Mouse (Mus musculus) forebrain, embryonic 16.5 days (tissue): ENCODE data around the gene Cd3eap. TPM values are rescaled to one million over a fixed set of nuclear protein-coding genes. Genes with fewer than 3 reads are reported as not detected.
A peak's percentile ranks its signal among the peaks of the same experiment; 100 is the strongest.

Experiments
- ATAC-seq: fragments of 200-750 bp; cut with Nextera tagmentation; 2 replicates; pipeline ENCODE4 v1.8.0; 2017; ENCODE audit warnings: mild to moderate bottlenecking, moderate library complexity
- H3K27ac ChIP-seq: fragments of 300-500 bp; sonication (generic); 2 replicates; pipeline ENCODE4 v1.5.1; 2014; ENCODE audit warnings: low read length, control low read depth
- H3K27me3 ChIP-seq: fragments of 300-500 bp; sonication (generic); replicated peaks from 2 replicates; pipeline ENCODE4 v1.6.1; 2014; ENCODE audit warnings: low read length; ENCODE audit not compliant: control insufficient read depth, insufficient read depth
- H3K36me3 ChIP-seq: fragments of 300-500 bp; sonication (generic); 2 replicates; pipeline ENCODE4 v1.6.1; 2014; ENCODE audit not compliant: control insufficient read depth, insufficient read depth
- H3K4me1 ChIP-seq: fragments of 300-500 bp; sonication (generic); replicated peaks from 2 replicates; pipeline ENCODE4 v1.6.1; 2014; ENCODE audit warnings: low read length; ENCODE audit not compliant: control insufficient read depth, insufficient read depth
- H3K4me2 ChIP-seq: fragments of 300-500 bp; sonication (generic); 2 replicates; pipeline ENCODE4 v1.6.1; 2014; ENCODE audit warnings: mild to moderate bottlenecking, low read length, control low read depth
- H3K4me3 ChIP-seq: fragments of 300-500 bp; sonication (generic); replicated peaks from 2 replicates; pipeline ENCODE4 v1.5.1; 2014; ENCODE audit warnings: mild to moderate bottlenecking, low read length, control low read depth
- H3K9ac ChIP-seq: fragments of 300-500 bp; sonication (generic); replicated peaks from 2 replicates; pipeline ENCODE4 v1.6.1; 2014; ENCODE audit warnings: low read depth, low read length, control low read depth
- H3K9me3 ChIP-seq: fragments of 300-500 bp; sonication (generic); 2 replicates; pipeline ENCODE4 v1.6.1; 2016; ENCODE audit warnings: low read length; ENCODE audit not compliant: control insufficient read depth
- WGBS: fragments of 180-500 bp; shearing (Covaris S2); extraction: QIAGEN DNeasy Blood & Tissue Kit; methylation state at CpG from one replicate; pipeline ENCODE4 v1.1.7; 2014; 5-methylcytosine and 5-hydroxymethylcytosine counted together
- polyA plus RNA-seq: library from polyadenylated mRNA; unstranded; fragments of >200 nt; fragmentation: Nextera tagmentation; extraction: Ambion mirVana; gene quantifications from 2 replicates; pipeline ENCODE4 v1.2.1, GENCODE M21; 2015

Gene Cd3eap
- polyA plus RNA-seq, 1 experiment from 2014 or later: 26.4 TPM

DNA sequence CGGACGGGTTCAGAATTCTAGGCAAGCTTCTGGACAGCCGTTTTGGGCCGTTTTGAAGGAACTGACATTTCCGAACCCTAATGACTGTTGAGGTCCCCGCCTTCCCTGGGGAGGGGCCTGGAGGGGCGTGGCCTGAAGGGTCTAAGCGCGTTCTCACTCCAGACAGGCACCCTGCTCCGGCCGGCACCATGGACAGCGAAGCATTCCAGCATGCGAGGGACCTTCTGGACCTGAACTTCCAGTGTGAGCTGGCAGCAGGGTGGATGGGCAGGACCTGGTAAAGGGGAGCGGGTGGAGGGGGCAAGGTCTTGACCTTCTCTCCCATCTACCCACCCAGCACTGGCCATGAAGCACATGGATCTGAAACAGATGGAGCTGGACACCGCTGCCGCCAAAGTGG is 9.1 kb upstream of the Cd3eap start:
- H3K27me3 ChIP-seq: no peaks in the 10 kb centered on the region
- H3K27ac ChIP-seq: no peak overlapping the region
- peaks cover 3% of the 10 kb centered on the region; the same call in 1 of the 2 replicates for H3K4me1 ChIP-seq
- H3K4me3 ChIP-seq: no peak overlapping the region
- H3K36me3 ChIP-seq: no peaks in the 10 kb centered on the region
- H3K9me3 ChIP-seq: no peaks in the 10 kb centered on the region
- H3K9ac ChIP-seq: no peak overlapping the region
- WGBS: 22% methylated on average over 16 of the region's 16 CpGs
- ATAC-seq: no peak
- H3K4me2 ChIP-seq: no peak overlapping the region

DNA sequence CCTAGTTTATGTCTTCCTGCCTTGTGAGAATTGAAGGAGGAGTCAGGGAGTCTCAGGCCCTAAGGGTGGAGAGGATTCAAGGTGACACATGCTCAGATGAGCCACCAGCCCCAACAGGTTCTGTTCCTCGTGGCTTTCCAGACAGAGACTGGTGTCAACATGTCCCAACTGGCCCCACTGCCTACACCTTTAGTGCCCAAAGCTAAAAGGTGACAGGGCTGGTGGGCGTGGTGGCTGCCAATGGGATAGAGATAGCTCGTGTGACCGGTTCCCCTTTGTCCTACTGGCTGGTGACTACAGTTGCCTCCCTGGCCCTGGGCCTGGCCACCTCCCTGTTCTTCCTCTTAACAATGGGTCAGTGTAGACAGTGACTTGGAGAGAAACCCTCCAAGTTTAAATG is 6.1 kb upstream of the Cd3eap start:
- no peaks in the 10 kb centered on the region; the same call in 1 of the 2 replicates for H3K27me3 ChIP-seq
- no peaks in the 10 kb centered on the region for H3K9me3 ChIP-seq
- 81% methylated on average over 4 of the region's 4 CpGs for WGBS
- no peak overlapping the region for H3K4me2 ChIP-seq
- no peaks in the 10 kb centered on the region for H3K36me3 ChIP-seq
- no peak overlapping the region for H3K27ac ChIP-seq
- no peak overlapping the region for H3K9ac ChIP-seq
- H3K4me3 ChIP-seq: no peak overlapping the region
- H3K4me1 ChIP-seq: peaks cover 17% of the 10 kb centered on the region
- ATAC-seq: no peak

DNA sequence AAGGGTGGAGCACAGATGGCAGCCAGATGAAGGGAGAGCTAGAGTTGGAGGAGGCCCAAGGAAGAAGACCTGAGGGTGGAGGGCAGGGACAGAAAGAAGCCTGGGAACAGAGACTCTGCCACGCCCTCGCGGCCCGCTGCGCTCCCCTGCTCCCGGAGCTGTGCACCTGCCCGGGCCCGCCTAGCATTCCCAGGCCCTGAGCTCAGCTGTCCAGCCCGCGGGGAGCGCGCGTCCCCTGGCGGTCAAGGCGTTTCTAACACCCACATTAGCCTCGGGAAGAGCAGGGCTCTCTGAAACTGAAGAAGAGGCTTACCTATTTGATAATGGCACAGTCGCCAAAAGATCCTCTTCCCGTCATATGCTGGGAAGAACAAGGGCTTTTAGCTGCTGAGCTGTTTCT is 4.6 kb upstream of the Cd3eap start:
- Histone ChIP-seq H3K9ac (no peak overlapping the region; the same call in 1 of the 2 replicates), H3K4me1 (peaks cover 20% of the 10 kb centered on the region), H3K36me3 (no peaks in the 10 kb centered on the region), H3K27ac (no peak overlapping the region), H3K4me2 (no peak overlapping the region), H3K4me3 (no peak overlapping the region), H3K9me3 (no peaks in the 10 kb centered on the region), H3K27me3 (no peaks in the 10 kb centered on the region; the same call in 1 of the 2 replicates)
- 2% methylated on average over 18 of the region's 18 CpGs for WGBS
- no peak for ATAC-seq

DNA sequence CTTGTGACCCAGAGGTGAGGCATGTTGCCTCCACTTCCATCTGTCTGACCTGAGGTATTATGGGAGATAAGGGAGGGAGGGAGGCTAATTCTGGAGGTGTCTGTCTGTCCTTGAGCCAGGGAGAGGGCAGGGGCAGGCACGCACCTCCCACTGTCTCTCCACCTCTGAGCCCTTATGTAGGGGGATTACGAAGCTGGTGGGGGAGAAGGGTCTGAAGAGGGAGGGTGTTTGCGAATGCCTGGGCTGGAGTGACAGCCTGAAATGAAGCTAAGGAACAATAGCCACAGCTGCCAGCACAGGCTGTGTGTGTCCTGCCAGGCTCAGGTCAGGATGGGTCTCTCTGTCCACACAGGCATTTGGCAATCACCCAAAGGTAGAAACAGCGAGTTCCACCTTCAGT is 3.0 kb upstream of the Cd3eap start:
- ATAC-seq: no peak
- 19% methylated on average over 4 of the region's 4 CpGs for WGBS
- Histone ChIP-seq H3K4me2 (no peak overlapping the region; the same call in 1 of the 2 replicates), H3K9me3 (no peaks in the 10 kb centered on the region), H3K4me3 (no peak overlapping the region), H3K36me3 (no peaks in the 10 kb centered on the region), H3K27ac (no peak overlapping the region), H3K4me1 (peaks cover 29% of the 10 kb centered on the region), H3K27me3 (no peaks in the 10 kb centered on the region; the same call in 1 of the 2 replicates), H3K9ac (no peak overlapping the region)

DNA sequence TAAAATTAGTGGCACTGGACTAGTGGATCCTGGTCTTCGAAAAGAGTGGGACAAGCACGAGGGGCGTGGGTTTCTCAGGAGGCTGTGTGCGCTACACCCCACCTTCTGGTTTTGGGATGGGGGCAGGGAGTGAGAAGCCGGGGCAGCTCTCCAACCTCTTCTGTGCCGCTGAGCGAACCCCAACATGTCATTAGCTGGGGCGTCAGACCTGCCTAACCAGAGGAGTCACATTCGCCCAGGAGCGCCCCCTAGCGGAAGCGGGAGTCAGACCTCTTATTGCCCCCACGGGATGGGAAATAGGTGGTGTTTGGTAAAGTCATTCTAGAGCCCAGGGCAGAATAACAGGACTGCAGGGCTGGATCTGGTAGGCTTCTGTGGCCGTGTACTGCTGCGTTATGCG is 2.4 kb upstream of the Cd3eap start:
- Histone ChIP-seq H3K27ac (no peak overlapping the region), H3K36me3 (peaks cover 4% of the 10 kb centered on the region; the same call in 1 of the 2 replicates), H3K4me1 (peaks cover 29% of the 10 kb centered on the region), H3K4me3 (peak overlapping the region; percentile 49), H3K4me2 (peak overlapping the region; percentile 96), H3K9me3 (no peaks in the 10 kb centered on the region), H3K9ac (no peak overlapping the region), H3K27me3 (no peaks in the 10 kb centered on the region; the same call in 1 of the 2 replicates)
- ATAC-seq: no peak
- WGBS: 12% methylated on average over 16 of the region's 16 CpGs

DNA sequence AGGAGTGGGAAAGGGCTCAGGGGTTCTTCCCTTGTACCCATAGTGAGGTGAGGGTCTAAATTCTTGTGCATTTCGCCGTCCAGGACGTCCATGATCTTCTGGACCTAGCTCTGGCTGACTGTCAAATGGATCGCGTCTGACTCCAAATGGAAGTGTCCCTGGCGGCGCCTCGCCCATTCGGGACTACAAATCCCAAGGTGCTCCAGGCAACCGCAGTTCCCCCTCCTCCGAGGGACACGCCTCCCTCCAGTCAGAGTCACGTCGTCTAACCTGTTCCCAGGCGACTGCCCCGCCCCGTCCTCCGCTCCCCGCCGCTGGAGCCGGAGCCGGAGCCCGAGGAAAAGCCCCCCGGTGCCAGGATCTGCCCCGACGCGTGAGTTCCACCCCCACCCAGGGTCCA is 1.7 kb upstream of the Cd3eap start:
- Histone ChIP-seq H3K9me3 (no peaks in the 10 kb centered on the region), H3K4me1 (peaks cover 29% of the 10 kb centered on the region), H3K27me3 (no peaks in the 10 kb centered on the region; the same call in 1 of the 2 replicates), H3K4me2 (peak overlapping the region; percentile 96), H3K4me3 (peak overlapping the region; percentile 49), H3K36me3 (peaks cover 7% of the 10 kb centered on the region; the same call in 1 of the 2 replicates), H3K9ac (peak overlapping the region; percentile 68), H3K27ac (peak overlapping the region; percentile 46; the same call in 1 of the 2 replicates)
- ATAC-seq: peak; percentile 74
- under 1% methylated on average over 27 of the region's 27 CpGs for WGBS

DNA sequence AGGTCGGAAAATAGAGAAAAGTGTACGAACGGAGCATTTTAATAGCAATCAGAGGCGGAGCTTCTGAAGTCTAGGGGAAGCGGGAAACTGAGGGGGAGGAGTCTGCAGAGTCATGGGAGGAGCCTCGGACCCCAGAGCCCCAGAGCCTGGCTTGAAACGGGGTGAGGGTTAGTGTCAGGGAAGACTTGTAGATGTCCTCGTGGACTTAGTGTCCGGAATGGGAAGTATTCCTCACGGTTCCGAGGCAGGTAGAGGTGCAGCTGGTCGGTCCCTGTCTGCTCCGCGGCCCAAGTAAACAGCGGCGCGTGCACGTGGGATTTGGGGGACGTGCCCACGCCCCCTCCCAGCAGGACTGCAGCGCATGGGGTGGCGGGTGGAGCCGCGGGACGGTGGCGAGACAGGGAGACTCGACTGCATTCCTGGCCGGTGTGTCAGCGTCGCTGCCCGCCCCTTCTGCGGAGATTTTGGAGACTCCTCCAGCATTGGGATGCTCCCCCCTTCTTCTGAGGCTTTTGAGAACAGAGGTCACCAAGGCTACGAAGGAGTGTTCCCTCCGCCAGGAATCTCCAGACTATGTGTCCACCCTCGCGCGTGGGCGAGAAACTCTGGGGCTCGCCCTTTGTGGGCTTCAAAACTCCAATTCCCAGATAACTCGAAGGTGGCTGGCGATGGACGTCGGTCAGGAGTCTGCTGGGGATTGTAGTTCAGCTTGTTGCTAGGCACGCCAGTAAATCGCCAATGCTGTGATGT is 784 bp upstream of the Cd3eap start:
- peaks cover 29% of the 10 kb centered on the region for H3K4me1 ChIP-seq
- H3K4me2 ChIP-seq: peak overlapping the region; percentile 96
- no peaks in the 10 kb centered on the region for H3K9me3 ChIP-seq
- under 1% methylated on average over 45 of the region's 45 CpGs for WGBS
- peaks cover 7% of the 10 kb centered on the region; the same call in 1 of the 2 replicates for H3K36me3 ChIP-seq
- H3K9ac ChIP-seq: peak overlapping the region; percentile 52
- H3K4me3 ChIP-seq: peak overlapping the region; percentile 49
- peak; percentile 73 for ATAC-seq
- no peaks in the 10 kb centered on the region; the same call in 1 of the 2 replicates for H3K27me3 ChIP-seq
- H3K27ac ChIP-seq: peak overlapping the region; percentile 29

DNA sequence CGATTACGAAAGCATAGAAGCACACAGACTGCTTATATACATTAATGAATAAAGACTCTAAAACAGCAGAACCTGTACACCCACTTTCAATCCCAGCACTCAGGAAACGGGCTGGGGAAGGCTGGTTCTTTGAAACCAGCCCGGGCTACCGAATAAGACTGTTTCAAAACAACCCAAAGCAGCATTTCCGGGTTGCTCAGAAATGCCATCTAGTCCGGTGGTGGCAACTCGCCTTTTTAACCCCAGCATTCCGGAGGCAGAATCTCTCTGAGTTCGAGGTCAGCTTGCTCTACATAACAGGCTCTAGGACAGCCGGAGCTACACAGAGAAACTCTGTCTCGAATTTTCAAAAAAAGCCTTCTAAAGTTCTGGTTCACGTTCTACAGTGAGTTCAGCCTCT is 649 bp downstream of the Cd3eap start:
- peak overlapping the region; percentile 49 for H3K4me3 ChIP-seq
- H3K36me3 ChIP-seq: peaks cover 10% of the 10 kb centered on the region; the same call in 1 of the 2 replicates
- peaks cover 29% of the 10 kb centered on the region for H3K4me1 ChIP-seq
- H3K4me2 ChIP-seq: peak overlapping the region; percentile 96
- peak overlapping the region; percentile 52 for H3K9ac ChIP-seq
- H3K27ac ChIP-seq: no peak overlapping the region
- H3K9me3 ChIP-seq: no peaks in the 10 kb centered on the region
- no peaks in the 10 kb centered on the region; the same call in 1 of the 2 replicates for H3K27me3 ChIP-seq
- WGBS: 21% methylated on average over 13 of the region's 13 CpGs
- no peak for ATAC-seq

DNA sequence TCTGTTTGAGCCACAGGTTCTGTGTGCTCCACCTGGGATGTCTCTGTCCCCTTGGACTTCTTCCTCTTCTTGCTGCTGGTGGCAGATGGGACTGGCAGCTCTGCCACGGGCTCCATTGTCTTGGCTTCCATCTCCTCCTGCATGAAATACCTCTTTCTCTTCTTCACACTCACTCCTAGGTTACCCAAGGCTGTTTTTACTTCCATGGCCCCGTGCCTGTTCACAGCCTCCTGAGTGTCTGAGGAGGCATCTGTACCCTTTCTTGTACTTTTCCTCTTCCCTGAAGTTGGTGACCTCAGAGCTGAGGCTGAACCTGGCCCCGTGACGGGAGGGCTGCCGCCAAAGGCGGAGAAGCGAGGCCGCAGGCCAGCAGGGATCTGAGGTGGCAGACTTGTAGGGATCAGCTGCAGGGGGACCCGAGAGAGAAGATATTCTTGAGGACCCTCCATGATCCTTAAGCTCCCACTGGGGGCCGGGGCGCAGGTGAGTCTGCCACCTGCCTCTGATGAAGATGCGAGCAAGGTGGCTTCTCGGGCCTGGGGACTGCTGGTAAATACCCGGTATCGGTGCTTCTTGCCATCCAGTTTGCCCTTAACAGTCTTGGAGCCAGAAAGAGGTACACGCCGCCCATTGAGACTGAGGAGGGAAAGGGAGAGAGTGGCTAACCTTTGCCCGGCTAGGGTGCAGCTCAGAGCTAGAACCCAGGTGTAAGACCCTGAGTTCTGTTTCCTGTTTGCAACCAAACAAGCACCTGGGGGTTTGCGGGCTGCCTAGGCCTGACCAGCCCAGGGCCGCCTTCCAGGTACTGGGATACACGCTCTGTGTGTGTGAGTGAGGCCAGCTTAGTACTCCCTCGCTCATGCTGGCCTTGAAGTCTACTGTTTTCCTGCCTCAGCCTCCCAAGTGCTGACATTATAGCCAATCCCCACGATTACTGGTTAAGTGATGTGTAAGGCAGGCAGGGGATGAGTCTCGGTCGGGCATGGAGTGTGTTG is 1.6 kb downstream of the Cd3eap start:
- no peaks in the 10 kb centered on the region for H3K9me3 ChIP-seq
- H3K4me3 ChIP-seq: no peak overlapping the region
- no peaks in the 10 kb centered on the region; the same call in 1 of the 2 replicates for H3K27me3 ChIP-seq
- no peak overlapping the region for H3K4me2 ChIP-seq
- H3K36me3 ChIP-seq: peaks cover 12% of the 10 kb centered on the region; the same call in 1 of the 2 replicates
- 90% methylated on average over 25 of the region's 25 CpGs for WGBS
- H3K9ac ChIP-seq: no peak overlapping the region
- no peak overlapping the region for H3K27ac ChIP-seq
- peaks cover 29% of the 10 kb centered on the region for H3K4me1 ChIP-seq
- ATAC-seq: no peak
